ENCODE assay signal across 14 mouse cellular contexts in the genomic region with DNA sequence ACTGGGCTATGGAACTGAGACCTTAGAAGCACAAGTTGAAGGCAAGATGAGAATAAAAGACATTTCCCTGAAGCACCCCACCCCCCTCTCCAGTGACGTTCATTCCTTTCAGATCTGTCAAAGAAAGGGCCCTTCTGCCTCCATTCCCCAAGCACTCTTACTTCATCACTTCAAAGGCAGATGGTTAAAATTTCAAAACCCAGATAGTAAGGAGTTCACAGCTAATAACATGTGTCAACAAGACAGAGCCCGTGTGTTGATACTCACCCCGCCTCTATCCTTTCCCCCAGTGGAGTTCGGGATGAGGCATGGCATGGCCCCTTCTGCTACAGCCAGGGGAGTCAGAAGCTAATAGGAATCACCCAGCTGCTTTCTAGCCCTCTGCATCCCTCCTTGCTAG. TPM values are rescaled to one million over a fixed set of nuclear protein-coding genes. Genes with fewer than 3 reads are reported as not detected.
"Had no signal": no experiment of that assay in that cellular context is flagged by ENCODE, and none has a peak within 500 bp of the region (broad histone marks: within the 10 kb centered on the region; RNA-seq: fewer than 3 reads in every experiment).

No protein-coding gene starts in this region.

- ATAC-seq: hindbrain, embryonic 16.5 days; liver, embryonic 12.5 days; midbrain, embryonic 13.5 days had no signal

- H3K9me3 ChIP-seq: limb, embryonic 10.5 days; liver, embryonic 12.5 days; midbrain, embryonic 13.5 days; neural tube, embryonic 15.5 days had no signal

- H3K27me3 ChIP-seq: liver, embryonic 12.5 days; midbrain, embryonic 13.5 days; neural tube, embryonic 15.5 days had no signal

- H3K4me1 ChIP-seq: limb, embryonic 10.5 days; liver, embryonic 12.5 days; midbrain, embryonic 13.5 days; neural tube, embryonic 15.5 days had no signal

- H3K4me2 ChIP-seq: liver, embryonic 12.5 days; midbrain, embryonic 13.5 days; neural tube, embryonic 15.5 days had no signal

- H3K27ac ChIP-seq: limb, embryonic 10.5 days; liver, embryonic 12.5 days; midbrain, embryonic 13.5 days; neural tube, embryonic 15.5 days; stomach, postnatal 0 days had no signal

- H3K4me3 ChIP-seq: limb, embryonic 10.5 days; liver, embryonic 12.5 days; midbrain, embryonic 13.5 days; neural tube, embryonic 15.5 days had no signal

- H3K36me3 ChIP-seq: limb, embryonic 10.5 days; liver, embryonic 12.5 days; midbrain, embryonic 13.5 days; neural tube, embryonic 15.5 days had no signal

- H3K9ac ChIP-seq: liver, embryonic 12.5 days; midbrain, embryonic 13.5 days; neural tube, embryonic 15.5 days had no signal

- DNase-seq: kidney, adult 18-20 months; kidney, postnatal 10 days; kidney, postnatal 4 days; thymus, postnatal 25 days had no signal

RNA-seq across cellular contexts. Expression of a gene that starts 31.5 kb away (rescaled TPM):
- total RNA-seq: megakaryocyte progenitor cell, adult 5-6 weeks had no signal
- polyA plus RNA-seq: limb, embryonic 10.5 days; limb, embryonic 14.5 days; liver, embryonic 12.5 days; liver, embryonic 16.5 days; neural tube, embryonic 11.5 days; stomach, postnatal 0 days had no signal
